Mouse (Mus musculus): ENCODE data around the gene Stk32c. TPM values are rescaled to one million over a fixed set of nuclear protein-coding genes. Genes with fewer than 3 reads are reported as not detected.

The Stk32c gene
- total RNA-seq, 2 experiments from 2014 or later, result 92.1 to 104 TPM

DNA sequence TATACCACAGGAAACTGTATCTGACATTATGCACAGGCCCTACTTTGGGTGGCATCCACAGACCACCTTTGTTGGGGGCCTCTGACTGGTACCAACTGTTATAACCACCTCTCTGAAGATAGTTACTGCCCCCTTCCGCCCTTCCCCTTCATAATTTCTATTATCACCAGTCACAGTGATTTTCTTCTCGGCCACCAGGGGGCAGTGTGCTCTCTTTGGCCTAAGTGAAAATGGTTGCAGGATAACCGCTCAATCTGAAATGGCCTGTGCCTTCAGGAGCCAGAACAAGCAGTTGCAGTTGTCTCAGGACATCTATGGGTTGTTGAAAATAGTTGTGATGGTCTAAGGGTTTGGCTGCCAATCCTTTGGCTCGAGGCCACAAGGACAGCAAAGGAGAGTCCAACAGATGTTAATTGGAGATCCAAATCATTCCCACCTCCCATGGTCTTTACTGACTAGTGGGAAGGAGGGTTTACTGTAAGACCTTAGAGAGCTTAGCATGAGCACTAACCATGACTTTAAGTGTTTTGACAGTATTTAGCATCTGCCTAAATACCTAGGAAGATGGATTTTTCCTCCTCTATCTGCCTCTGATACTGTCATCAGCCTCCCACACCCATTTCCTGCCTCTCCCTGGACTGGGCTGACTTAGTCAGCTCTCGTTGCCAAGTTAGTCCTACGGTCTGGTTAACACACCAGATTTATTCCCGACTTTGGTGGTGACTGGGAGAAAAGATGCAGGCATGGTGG, 4.9 kb downstream of the Stk32c start:
- DNase-seq (ENCODE audit: extremely low spot score in 1 of 2, low spot score in 1 of 2), result peak in 1 of 2 experiments; percentile 52

DNA sequence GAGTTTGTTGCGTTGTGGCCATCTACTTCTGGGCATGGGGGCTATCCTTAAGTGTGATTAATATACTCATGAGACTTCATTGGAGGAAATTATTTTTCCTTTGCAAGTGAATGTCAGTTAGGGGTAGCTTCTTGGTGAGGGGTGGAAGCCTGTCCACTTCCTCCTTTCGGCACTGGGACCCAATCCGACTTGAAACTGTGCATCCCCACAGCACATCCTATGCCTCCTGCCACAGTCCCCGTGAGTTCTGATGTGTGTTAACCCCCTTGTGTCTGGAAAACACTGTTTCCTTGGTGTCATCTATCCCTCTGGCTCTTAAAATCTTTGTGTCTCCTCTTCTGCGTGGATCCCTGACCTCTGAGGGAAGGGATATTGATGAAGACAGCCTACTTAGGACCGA, 11.9 kb downstream of the Stk32c start:
- DNase-seq (ENCODE audit: extremely low spot score in 1 of 2, low spot score in 1 of 2), result no peak

DNA sequence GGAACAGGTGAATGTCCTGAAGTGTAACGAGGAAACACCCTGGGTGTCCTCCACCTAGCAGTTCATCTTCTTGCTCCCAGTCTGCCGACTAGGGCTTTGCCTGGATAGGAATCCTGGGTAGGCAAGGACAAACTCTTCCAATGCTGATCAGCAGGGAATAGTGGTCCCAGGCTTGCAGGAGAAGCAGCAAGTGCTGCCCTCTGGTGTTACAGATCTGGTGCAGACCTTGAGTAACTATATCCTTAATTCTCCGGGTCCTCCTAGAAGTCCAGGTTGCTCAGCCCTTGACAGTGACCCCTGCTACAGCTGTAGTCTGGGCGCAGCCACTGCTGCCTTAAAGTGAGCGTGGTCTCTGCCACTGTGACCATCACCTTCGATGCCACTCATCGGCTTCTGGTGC, 13.0 kb downstream of the Stk32c start:
- peak in 1 of 2 experiments; percentile 63 for DNase-seq (ENCODE audit: extremely low spot score in 1 of 2, low spot score in 1 of 2)

DNA sequence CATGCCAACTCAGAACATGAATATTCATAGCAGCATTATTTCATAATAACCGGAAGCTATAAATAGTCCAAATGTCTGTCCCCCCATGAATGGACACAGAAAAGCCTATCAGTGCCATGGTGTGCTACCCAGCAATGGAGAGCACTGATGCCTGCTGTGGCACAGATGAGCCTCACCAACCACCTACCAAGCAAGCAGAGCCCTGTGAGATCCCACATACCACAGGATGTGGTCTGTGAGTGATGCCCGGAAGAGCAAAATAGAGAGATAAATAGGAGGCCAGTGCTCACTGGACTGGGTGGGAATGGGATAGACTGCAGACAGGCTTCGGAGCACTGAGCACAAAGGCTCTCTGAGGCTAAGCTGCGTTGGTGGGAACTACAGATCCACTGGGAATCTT, 16.1 kb downstream of the Stk32c start:
- DNase-seq (ENCODE audit: extremely low spot score in 1 of 2, low spot score in 1 of 2), result peak in 1 of 2 experiments; percentile 2

DNA sequence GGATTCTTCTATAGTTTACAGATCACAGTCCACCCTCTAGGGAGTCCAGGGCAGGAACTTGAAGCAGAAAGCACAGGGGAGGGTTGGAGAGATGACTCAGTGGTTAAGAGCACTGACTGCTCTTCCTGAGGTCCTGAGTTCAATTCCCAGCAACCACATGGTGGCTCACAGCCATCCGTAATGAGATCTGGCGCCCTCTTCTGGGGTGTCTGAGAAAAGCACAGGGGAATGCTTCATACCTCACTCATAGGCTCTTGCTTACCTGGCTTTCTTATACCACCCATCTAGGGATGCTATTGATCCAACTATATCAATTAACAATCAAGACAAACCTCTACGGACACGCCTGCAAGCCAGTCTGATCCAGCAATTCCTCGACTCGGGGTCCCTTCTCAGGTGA, 21.5 kb downstream of the Stk32c start:
- peak in 1 of 2 experiments; percentile 3 for DNase-seq (ENCODE audit: extremely low spot score in 1 of 2, low spot score in 1 of 2)

DNA sequence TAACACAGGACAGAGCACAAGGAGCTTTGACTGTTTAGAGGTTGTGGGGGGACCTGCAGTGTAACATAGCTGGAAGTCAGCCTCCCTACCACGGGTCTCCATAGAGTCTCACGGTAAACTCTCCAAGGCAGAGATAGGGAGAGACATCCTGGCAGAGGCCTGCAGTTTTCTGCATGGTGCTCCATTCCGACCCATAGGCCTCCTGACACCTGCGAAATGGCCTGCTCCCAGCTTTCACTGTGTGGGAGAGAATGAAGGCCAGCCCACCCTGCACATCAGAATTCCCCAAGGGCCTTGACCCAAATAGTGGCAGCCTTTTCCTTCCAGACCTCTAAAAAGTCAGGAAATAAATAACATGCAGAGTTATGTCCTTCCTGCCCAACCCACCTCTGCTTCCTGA, 22.5 kb downstream of the Stk32c start:
- DNase-seq (ENCODE audit: extremely low spot score in 1 of 2, low spot score in 1 of 2), result no peak

DNA sequence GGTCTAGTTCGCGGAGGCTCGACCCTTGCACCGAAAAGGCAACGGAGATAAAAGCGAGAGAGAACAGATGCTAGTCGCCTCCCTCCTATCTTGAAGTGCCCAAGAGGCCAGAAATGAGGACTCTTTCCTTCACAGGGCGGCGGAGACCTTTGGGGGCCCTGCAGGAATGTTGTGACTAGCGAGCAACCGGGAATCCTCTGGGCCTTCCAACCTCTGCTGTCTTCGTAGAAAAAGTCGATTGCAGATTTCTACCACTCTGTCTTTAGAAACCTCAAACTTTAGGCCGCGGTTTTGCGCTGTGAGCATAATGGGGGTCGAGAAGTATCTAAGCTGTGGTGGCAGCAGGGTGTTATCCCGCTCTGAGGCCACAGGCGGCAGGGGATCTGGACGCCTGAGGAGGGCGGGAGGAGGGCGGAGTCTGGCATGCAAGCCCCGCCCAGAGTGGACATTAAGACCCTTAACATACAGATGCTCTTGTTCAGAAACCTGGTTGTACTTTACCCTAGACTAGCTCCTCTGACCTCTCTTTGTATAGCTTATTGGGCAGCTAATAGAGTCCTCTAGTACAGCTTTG, 24.4 kb downstream of the Stk32c start:
- DNase-seq (ENCODE audit: extremely low spot score in 1 of 2, low spot score in 1 of 2), result peak in 1 of 2 experiments; percentile 5

DNA sequence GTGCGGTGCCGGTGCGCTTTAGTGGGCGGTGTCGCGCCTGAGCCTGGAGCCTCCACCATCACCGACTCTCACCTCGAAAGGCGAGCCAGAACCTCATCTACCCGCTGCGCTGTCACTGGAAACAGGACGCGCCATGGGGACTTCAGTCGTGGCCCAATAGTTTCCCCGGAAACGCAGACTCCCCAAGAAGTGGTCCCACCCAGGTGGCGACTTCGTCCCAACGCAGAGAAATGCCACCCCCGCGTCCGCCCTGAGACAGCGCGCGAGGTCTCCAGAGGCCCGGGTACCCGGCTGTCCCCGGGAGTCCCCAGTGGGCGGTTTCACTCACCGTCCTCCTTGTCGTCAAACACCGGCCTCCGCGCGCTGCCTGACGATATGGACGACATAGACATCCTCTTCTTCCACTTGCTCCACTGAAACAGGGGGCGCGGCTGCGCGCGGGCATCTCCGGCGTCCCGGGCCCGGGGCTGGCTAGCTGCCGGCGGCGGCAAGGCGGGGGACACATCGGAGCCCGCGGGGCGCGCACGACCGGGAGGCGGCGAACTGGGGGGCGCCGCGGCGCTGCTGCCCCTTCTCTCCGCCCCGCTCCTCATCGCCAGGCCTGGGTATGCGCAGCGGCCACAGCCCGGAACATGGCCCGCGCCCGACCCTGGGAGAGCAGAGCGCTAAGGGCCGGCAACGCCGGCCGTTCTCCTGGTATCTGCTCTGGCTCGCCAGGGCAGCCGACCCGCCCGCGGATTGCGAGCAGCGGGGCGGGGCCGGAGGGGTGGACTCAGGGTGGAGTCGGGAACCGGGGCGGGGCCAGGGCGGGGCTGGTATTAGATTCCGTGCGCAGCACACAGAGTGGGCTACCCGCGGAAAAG, 25.1 kb downstream of the Stk32c start:
- DNase-seq (ENCODE audit: extremely low spot score in 1 of 2, low spot score in 1 of 2), result peak; percentile 64 to 67

DNA sequence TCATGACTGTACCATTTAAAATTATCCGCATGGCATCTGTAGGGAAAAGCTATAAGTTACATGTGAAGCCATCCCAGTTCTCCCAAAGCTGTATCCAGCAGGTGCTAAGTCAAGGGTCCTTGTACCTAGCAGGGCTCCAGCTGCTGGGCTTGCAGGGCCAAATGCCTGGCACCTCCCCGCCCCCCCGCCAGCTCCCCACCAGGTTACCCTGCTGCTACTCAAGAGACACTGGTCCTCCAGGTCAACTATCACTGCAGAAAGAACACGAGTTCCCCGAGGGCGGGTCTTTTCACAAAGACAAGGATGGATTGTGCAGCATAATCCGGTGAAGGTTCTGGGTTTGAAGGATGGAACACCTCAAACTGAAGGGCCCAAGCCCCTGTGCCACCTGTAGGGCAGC, 25.8 kb downstream of the Stk32c start:
- DNase-seq (ENCODE audit: extremely low spot score in 1 of 2, low spot score in 1 of 2), result no peak

DNA sequence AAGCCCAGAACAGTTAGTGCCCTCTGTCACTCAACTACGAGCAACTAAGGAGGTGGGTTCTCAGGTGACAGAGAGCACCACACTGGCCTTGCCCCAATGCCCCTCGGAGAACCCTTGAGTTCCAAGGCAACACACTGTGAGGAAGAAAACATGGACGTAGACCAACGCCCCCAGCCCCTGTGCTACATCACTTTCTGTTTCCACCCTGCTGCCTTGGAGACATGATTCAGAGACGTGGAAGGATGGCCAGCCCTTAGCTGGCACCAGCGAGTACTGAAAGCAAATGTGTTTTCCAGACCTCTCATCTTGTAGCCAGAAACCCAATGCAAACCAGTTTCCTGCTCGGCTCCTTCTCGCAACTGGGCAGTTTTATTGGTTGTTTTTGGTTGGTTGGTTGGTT, 26.7 kb downstream of the Stk32c start:
- peak in 1 of 2 experiments; percentile 3 for DNase-seq (ENCODE audit: extremely low spot score in 1 of 2, low spot score in 1 of 2)

DNA sequence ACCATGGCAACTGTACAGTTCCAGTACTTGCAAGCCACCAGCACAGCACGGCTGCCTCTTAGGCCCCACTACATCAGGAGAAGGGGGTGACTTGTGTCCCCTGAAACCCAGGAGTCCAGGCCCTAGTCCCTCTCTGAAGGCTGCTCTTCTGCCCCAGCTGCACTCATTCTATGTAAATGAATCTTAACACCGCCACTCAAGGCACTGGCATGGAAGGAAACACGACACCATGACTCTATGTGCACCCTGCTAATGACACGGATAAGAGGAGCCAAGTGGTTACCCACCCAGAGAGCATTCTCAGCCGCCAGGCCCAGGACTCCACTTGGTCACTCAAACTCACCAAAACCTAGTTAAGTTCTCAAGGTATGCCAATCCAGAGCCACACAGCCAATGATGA, 27.1 kb downstream of the Stk32c start:
- peak in 1 of 2 experiments; percentile 7 for DNase-seq (ENCODE audit: extremely low spot score in 1 of 2, low spot score in 1 of 2)

DNA sequence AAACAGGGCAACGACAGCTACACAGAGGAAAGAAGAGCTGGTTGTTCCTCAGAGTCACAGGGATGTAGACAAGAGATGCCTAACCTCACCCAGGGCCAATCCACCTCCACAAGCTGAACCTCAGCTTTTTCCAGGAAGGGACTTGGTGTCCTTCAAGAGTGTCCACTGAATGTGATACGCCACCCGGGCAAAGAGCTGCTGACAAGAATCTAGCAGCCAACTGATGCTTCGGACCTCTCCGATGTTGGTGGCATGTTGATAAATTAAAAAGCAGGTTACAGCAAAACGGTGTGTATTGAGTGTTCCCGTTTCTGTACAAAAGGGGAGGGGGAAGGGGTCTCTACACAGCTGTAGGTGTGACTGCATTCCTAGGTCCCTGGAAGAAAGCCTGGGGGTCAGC, 28.3 kb downstream of the Stk32c start:
- peak in 1 of 2 experiments; percentile 1 for DNase-seq (ENCODE audit: extremely low spot score in 1 of 2, low spot score in 1 of 2)

DNA sequence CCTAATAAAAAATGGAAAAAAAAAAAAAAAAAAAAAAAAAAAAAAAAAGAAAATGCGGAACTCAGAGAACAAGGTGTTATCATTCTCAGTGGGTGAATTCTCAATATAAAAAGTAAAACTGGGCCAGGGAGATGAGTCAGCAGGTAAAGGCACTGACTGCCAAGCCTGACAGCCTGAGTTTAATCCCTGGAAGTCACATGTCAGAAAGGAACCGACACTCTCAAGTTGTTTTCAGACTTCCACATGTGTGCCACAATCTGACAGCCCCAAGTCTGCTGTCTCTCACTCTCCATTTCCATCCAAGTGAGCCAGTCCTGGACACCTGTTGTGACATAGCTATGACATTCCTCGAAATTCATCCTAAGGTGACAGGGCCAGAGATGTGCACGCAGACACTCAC, 28.7 kb downstream of the Stk32c start:
- DNase-seq (ENCODE audit: extremely low spot score in 1 of 2, low spot score in 1 of 2), result peak in 1 of 2 experiments; percentile 2

DNA sequence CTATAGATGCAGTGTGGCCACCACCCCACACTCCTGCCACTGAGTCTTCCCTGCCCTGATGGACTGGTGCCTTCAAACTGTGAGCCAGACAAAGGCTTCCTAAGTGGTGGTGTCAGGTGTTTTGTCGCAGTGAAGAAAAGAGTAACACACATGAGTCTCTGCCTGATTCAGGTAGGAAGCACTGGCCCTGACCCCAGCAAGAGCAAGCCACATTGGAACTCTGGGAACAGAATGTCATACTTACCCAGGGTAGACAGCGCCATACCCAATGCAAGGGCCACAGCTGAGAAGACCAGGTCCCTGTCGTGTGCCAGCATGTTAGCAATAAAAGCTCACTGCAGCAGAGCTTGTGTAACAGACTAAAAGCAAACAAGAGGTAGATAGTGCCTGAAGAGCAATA, 33.0 kb downstream of the Stk32c start:
- peak in 1 of 2 experiments; percentile 2 for DNase-seq (ENCODE audit: extremely low spot score in 1 of 2, low spot score in 1 of 2)

DNA sequence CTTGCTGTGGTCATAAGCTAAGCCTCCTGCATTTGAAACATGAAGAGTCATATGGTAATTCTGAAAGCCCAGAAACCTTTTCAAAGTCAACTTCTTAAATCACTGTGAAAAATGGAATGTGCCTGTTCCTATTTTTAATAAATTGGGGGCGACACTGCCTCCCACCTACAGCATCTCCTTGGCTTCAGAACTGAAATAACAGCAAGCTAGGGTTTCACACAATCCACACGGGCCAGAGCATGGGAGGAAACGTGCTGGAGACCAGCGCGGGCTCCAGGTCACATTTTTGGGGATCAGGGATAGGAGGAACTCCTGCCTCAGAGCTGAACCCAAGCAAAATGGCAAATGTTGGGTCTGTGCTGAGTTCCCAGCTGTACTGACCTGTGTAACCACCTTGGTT, 33.8 kb downstream of the Stk32c start:
- peak in 1 of 2 experiments; percentile 4 for DNase-seq (ENCODE audit: extremely low spot score in 1 of 2, low spot score in 1 of 2)

DNA sequence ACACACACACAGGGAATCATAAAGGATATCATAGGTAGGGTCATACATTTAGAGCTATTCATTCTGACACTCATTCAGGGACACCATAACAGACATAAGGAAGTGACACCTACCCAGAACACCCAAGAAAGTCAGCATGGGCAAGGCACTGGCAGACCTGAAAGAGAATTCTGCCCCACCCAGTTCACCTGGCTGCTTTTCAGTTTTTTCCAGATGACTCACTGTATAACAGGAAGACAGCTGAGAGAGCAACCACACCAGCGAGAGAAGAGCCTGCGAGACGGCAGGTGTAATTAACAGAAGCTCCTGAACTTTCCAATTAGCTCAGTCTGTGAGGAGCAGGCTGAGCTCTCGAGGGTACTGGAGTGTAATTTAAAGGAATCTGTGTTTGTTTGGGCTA, 44.0 kb downstream of the Stk32c start:
- no peak for DNase-seq (ENCODE audit: extremely low spot score in 1 of 2, low spot score in 1 of 2)

DNA sequence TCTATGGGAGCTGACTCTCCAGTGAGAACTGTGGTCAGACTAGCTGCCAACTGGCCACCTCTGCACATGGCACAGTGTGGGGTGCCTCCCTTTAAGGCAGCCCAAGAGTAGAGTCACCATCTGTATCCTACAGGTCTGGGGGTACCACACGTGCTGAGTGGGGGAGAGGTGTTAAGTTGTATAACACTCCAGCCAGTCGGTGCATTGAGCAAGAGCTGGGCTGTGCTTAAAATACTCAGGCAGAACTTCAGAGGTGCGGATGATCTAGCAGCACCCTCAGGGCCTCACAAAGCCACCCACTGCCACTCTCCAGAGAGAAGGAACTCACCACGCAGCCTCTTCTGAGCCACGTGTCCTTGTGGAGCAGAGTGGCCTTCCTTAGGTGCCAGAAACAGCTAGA, 48.7 kb downstream of the Stk32c start:
- DNase-seq (ENCODE audit: extremely low spot score in 1 of 2, low spot score in 1 of 2), result no peak

DNA sequence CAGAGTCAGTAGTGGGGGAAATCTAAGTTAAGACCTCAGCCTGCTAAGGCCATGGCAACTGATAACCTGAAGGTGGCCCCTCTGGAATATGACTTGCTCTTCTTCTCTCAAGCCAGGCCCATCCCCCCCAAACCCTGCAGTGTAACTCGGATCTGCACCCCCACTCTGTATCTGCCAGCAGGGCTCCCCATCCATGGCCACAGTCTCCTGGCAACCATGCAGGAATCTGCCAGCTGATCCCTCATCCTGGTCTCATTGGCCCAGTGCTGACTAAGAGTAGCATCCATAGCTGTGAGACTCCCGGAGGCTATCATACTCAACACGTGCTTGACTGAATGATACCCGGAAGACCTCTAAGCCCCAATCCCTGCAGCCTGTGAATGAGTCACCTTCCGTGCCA, 54.2 kb downstream of the Stk32c start:
- no peak for DNase-seq (ENCODE audit: extremely low spot score in 1 of 2, low spot score in 1 of 2)

DNA sequence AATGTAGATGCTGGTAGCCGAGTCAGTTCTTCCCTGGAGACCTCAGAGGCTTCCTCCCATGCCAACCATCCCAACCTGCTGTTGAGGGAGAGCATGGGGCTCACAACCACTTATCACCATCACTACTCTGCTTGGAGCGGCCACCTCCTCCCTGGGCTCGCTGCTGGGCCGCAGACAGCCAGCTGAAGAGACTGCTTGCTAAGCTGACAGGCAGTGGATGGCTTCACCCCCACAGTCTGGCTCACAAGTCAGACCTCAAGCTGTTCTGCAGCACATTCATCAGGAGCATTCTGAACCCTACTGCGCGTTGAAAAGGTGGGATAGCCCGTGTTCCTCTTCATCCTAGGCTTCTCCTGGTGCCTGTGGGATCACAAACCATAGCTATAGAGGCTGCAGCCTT, 54.6 kb downstream of the Stk32c start:
- DNase-seq (ENCODE audit: extremely low spot score in 1 of 2, low spot score in 1 of 2), result no peak

DNA sequence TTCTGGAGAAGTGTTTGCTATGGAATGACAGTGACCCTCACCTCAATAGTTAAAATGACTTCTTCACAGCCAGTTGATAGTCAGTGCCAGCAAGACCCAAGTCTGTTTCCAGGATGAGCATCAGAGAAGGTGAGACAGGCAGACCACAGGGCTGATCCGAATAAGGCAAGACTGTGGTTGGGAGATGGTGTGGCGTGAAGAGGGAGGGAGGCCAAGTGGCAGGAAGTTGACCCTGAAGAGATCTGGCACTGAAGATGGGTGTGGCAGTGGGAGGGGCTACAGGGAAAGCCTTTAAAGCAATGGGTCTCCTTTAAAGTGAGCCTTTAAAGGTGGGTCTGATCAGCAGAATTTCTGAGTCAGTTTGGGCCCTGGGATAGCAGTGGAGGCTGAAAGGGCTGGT, 55.6 kb downstream of the Stk32c start:
- DNase-seq (ENCODE audit: extremely low spot score in 1 of 2, low spot score in 1 of 2), result no peak

DNA sequence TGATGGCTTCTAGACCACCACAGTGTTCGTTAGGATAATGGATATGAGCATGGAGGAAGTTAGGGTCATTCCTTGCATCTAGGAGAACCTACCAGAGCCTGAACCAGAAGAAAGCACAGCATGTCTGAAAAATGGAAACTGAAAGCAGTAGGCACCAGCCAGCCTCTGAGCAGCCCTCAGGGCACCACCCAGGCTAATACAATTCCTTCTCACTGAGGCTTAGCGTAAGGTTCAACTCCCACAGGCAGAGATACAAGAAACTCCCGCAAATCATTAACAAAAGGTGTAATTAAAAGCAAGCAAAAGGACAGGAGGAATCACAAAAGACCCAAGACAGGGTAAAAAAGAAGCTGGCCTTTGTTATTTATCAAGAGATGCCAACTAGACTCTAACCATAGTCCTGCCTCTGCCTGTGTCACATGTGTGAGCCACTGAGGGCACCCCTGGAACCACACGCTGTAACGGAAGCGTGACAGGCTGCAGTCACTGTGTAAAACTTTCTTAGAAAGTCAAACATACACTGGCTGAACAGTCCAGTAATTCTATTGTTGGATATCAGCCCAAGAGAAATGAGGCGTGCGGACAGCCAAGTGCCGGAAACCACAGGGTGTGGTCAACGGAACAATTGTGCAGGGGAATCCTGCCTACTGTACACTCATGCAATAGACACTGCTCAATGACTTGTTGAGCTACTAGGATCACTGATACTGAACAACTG, 56.6 kb downstream of the Stk32c start:
- DNase-seq (ENCODE audit: extremely low spot score in 1 of 2, low spot score in 1 of 2), result no peak
